ENCODE assay signal across 24 mouse cellular contexts in genomic region chr11:59335150-59335549, GRCm38 (mm10). TPM values are rescaled to one million over a fixed set of nuclear protein-coding genes. Genes with fewer than 3 reads are reported as not detected.
DNase-seq lines count a peak whose midpoint lies in the region; TF ChIP-seq lines count a peak whose summit lies in the region.
"Had no signal": no experiment of that assay in that cellular context is flagged by ENCODE, and none has a peak within 500 bp of the region (broad histone marks: within the 10 kb centered on the region; RNA-seq: fewer than 3 reads in every experiment).

No protein-coding gene starts in this region.

- WGBS in embryonic facial prominence, embryonic 10.5 days, result 85% methylated on average over 4 of the region's 4 CpGs

- H3K36me3 ChIP-seq in embryonic facial prominence, embryonic 10.5 days (replicated peaks), result no peaks in the 10 kb centered on the region
- H3K36me3 ChIP-seq: intestine, embryonic 15.5 days had no signal

- intact Hi-C loops in gastrocnemius, adult 2 months (cut with DNase I), result no loop called here
- intact Hi-C loops in gastrocnemius, postnatal 36 days (cut with DNase I), result no loop called here

- peak; percentile 72 for DNase-seq in gastrocnemius, adult 2 months
- no peak for DNase-seq in gastrocnemius, postnatal 36 days
- peak; percentile 58 for DNase-seq in heart, postnatal 4 days
- DNase-seq in heart, adult 9 months (ENCODE audit: low spot score in 2 of 2), result no peak
- no peak for DNase-seq in embryonic facial prominence, embryonic 10.5 days (ENCODE audit: low spot score)
- DNase-seq in gastrocnemius, postnatal 25 days, result peak; percentile 54
- no peak for DNase-seq in frontal cortex, postnatal 14 days (ENCODE audit: low spot score in 2 of 2)
- DNase-seq: adrenal gland, postnatal 14 days; cerebellum, adult 11-12 months; cerebellum, adult 9-10 months; cerebellum, postnatal 25 days; kidney, adult 18-20 months had no signal

- no peak overlapping the region for H3K4me3 ChIP-seq in gastrocnemius, adult 2 months
- no peak overlapping the region for H3K4me3 ChIP-seq in embryonic facial prominence, embryonic 10.5 days
- H3K4me3 ChIP-seq: hindbrain, embryonic 10.5 days; intestine, embryonic 15.5 days had no signal

- TF ChIP-seq CTCF in gastrocnemius, adult 2 months (IDR thresholded peaks at IDR 0.05), result no peak

- H3K4me1 ChIP-seq in embryonic facial prominence, embryonic 10.5 days, result peaks cover 49% of the 10 kb centered on the region

- peaks cover 27% of the 10 kb centered on the region for H3K27me3 ChIP-seq in embryonic facial prominence, embryonic 10.5 days (replicated peaks; ENCODE audit: low read depth, poor library complexity, severe bottlenecking)
- H3K27me3 ChIP-seq: intestine, embryonic 15.5 days; Patski had no signal

- no peaks in the 10 kb centered on the region for H3K9me3 ChIP-seq in embryonic facial prominence, embryonic 10.5 days
- H3K9me3 ChIP-seq: hindbrain, embryonic 10.5 days; intestine, embryonic 15.5 days had no signal

- no peak overlapping the region for H3K27ac ChIP-seq in gastrocnemius, adult 2 months
- peak overlapping the region; percentile 40; the same call in 1 of the 2 replicates for H3K27ac ChIP-seq in embryonic facial prominence, embryonic 10.5 days (replicated peaks)
- H3K27ac ChIP-seq: hindbrain, embryonic 14.5 days; intestine, embryonic 15.5 days had no signal

RNA-seq across cellular contexts. Expression of gene Wnt9a, which starts 28.4 kb away (rescaled TPM):
- total RNA-seq in gastrocnemius, adult 2 months (2021), result 1 to 10 TPM; 7.8 to 9.7 TPM
- 1 to 10 TPM; 8.4 to 9.5 TPM for total RNA-seq in gastrocnemius, postnatal 36 days (2021)
- total RNA-seq in heart, postnatal 4 days (2021), result 1 to 10 TPM; 5.6 to 5.7 TPM
- 2.3 and 2.6 TPM in 2 replicates for polyA plus RNA-seq in embryonic facial prominence, embryonic 10.5 days (2016; fragmentation: Nextera tagmentation; extraction: Ambion mirVana)
- total RNA-seq in gastrocnemius, postnatal 25 days (2021), result 1 to 10 TPM; 8.2 to 8.5 TPM
- total RNA-seq: CH12.LX had no signal
- polyA plus RNA-seq: activated CD4-positive, CD25-positive, alpha-beta regulatory T cell, adult 4 months had no signal

RNA-seq across cellular contexts. Expression of gene Prss38, which starts 40.3 kb away (rescaled TPM):
- not detected for total RNA-seq in gastrocnemius, adult 2 months (2021)
- total RNA-seq in gastrocnemius, postnatal 36 days (2021), result not detected
- not detected for total RNA-seq in heart, postnatal 4 days (2021)
- polyA plus RNA-seq in embryonic facial prominence, embryonic 10.5 days (2016; fragmentation: Nextera tagmentation; extraction: Ambion mirVana), result not detected in 2 replicates
- not detected for total RNA-seq in gastrocnemius, postnatal 25 days (2021)
- total RNA-seq: adrenal gland, adult 18-20 months; adrenal gland, postnatal 14 days; CH12.LX; heart, adult 18-20 months had no signal
- polyA plus RNA-seq: activated CD4-positive, CD25-positive, alpha-beta regulatory T cell, adult 4 months; embryonic facial prominence, embryonic 14.5 days; forebrain, embryonic 14.5 days; heart, embryonic 11.5 days; heart, embryonic 16.5 days; hindbrain, embryonic 10.5 days; hindbrain, embryonic 14.5 days; intestine, embryonic 15.5 days; Patski had no signal

RNA-seq across cellular contexts. Expression of gene Wnt3a, which starts 44.6 kb away (rescaled TPM):
- not detected for total RNA-seq in gastrocnemius, adult 2 months (2021)
- not detected for total RNA-seq in gastrocnemius, postnatal 36 days (2021)
- not detected for total RNA-seq in heart, postnatal 4 days (2021)
- 0.77 and 1.7 TPM in 2 replicates for polyA plus RNA-seq in embryonic facial prominence, embryonic 10.5 days (2016; fragmentation: Nextera tagmentation; extraction: Ambion mirVana)
- total RNA-seq in gastrocnemius, postnatal 25 days (2021), result not detected
- total RNA-seq: adrenal gland, adult 18-20 months; adrenal gland, postnatal 14 days; CH12.LX; heart, adult 18-20 months had no signal
- polyA plus RNA-seq: heart, embryonic 11.5 days; heart, embryonic 16.5 days; intestine, embryonic 15.5 days; Patski had no signal

Comparison
In these comparisons a context has a peak if more than half of its experiments do, and no peak if none do; other contexts are left out.
1. DNase-seq: peak in gastrocnemius, adult 2 months (single experiment), heart, postnatal 4 days (single experiment) and gastrocnemius, postnatal 25 days (single experiment); none in gastrocnemius, postnatal 36 days (0 of 2), heart, adult 9 months (0 of 2), embryonic facial prominence, embryonic 10.5 days (single experiment) and frontal cortex, postnatal 14 days (0 of 2).